Mouse (Mus musculus): ENCODE results near the gene Rfc2. TPM values are rescaled to one million over a fixed set of nuclear protein-coding genes. Genes with fewer than 3 reads are reported as not detected.

Rfc2 gene
- polyA plus RNA-seq, 1 experiment: 133 TPM

DNA sequence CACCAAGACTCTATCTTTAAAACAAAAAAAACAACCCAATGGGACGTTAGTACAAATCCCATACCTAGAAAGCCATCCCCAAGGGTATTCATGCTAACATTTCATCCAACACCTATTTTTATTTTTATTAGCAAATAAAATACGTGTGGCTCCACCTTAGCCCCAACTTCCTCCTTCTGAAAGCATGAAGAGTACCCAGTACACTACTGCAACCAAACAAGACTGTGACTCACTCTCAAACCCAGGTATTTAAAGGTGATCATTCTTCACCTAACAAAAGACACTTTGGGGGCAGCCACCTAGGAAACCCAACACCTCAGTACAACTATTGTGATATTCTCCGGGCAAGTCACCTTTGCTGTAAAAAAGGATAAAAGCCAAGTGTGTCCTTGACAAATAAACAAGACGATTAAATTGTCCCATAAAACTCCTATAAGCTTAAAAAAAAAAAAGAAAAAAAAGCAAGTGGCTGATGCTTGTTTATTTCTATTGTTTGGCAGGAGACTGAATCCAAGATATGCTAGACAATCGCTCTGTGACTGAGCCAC is 56.7 kb downstream of the Rfc2 start:
- Histone ChIP-seq H3K4me1 (replicated peaks; ENCODE audit: control insufficient read depth, insufficient read depth, low read length) (peaks cover 9% of the 10 kb centered on the region), H3K4me3 (ENCODE audit: control insufficient read depth, insufficient read depth, low read length) (peak overlapping the region; percentile 82; the same call in 1 of the 2 replicates), H3K27ac (ENCODE audit: control insufficient read depth, insufficient read depth, low read length) (no peak overlapping the region), H3K36me3 (ENCODE audit: control insufficient read depth, insufficient read depth, low read length) (peaks cover 11% of the 10 kb centered on the region; the same call in 1 of the 2 replicates), H3K27me3 (ENCODE audit: control insufficient read depth, insufficient read depth, low read length) (no peaks in the 10 kb centered on the region)
- TF ChIP-seq CTCF (IDR thresholded peaks at IDR 0.05; ENCODE audit: borderline replicate concordance, control insufficient read depth, extremely low read depth, insufficient read depth, low read length, poor library complexity) (no peak), POLR2A (IDR thresholded peaks at IDR 0.05; ENCODE audit: control insufficient read depth, extremely low read depth, insufficient read depth, low read length, poor library complexity) (no peak)
- 7% methylated on average over 5 of the region's 5 CpGs for WGBS
- no peak for DNase-seq

DNA sequence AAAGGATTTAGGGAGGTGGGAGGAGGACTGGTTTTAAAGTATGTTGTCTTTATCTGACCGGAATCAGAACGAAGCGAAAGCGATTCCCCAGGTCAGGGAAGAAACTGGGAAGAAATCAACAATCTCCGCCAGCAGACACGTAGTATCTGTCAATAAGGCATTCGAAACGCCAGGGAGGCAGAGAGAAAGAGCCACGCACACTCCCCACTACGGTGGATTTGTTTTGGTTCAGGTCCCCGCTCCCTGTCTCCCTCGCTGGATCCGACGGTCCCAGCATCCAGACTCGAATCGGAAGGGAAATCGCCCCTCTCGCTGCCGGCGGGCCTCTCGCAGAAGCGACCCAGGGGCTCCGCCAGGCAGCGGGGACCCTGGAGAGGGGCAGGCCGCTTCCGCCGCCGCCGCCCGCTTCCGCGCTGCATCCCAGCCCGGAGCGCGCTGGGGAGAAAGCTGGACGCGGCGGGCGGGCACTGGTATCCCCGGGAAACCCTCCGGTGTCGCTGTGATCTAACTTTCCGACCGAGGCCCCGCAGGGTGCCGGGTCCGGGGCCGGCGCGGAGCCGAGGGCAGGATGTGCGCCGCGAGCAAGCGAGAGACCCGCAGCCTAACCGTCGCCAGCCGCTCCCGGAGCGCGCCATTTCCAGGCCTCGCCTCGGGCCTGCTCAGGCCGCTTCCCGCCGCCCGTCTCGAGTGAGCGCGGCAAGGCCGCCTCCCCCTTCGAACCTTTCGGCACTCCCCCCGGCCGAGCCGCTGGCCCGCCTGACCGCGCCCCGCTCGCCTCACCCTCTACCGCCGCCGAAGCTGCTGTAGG is 57.5 kb downstream of the Rfc2 start:
- H3K27me3 ChIP-seq (ENCODE audit: control insufficient read depth, insufficient read depth, low read length): no peaks in the 10 kb centered on the region
- TF ChIP-seq CTCF (IDR thresholded peaks at IDR 0.05; ENCODE audit: borderline replicate concordance, control insufficient read depth, extremely low read depth, insufficient read depth, low read length, poor library complexity): no peak
- no peak for TF ChIP-seq POLR2A (IDR thresholded peaks at IDR 0.05; ENCODE audit: control insufficient read depth, extremely low read depth, insufficient read depth, low read length, poor library complexity)
- peak overlapping the region; percentile 82 for H3K4me3 ChIP-seq (ENCODE audit: control insufficient read depth, insufficient read depth, low read length)
- WGBS: under 1% methylated on average over 85 of the region's 85 CpGs
- peaks cover 9% of the 10 kb centered on the region for H3K4me1 ChIP-seq (replicated peaks; ENCODE audit: control insufficient read depth, insufficient read depth, low read length)
- H3K36me3 ChIP-seq (ENCODE audit: control insufficient read depth, insufficient read depth, low read length): peaks cover 8% of the 10 kb centered on the region; the same call in 1 of the 2 replicates
- DNase-seq: no peak
- peak overlapping the region; percentile 56 for H3K27ac ChIP-seq (ENCODE audit: control insufficient read depth, insufficient read depth, low read length)

DNA sequence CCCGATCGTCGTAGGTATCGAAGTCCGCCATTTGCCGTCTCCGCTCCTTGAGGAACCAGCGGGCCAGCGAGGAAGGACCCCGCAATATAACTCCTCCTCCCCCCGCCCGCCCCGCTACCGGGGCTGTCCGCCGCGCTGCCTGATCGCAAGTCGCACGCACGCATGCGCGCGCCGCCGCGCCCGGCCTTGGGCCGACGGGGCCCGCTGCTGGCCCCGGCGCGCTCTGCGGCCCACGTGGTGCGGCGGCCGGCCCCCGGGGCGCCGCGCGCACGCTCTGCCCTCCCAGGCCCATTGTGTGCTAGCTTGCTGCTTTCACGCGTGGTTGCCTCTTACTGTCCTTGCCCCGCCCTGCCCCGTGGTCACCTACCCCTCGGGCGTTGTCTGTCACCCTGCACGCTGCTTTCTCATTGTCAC is 58.1 kb downstream of the Rfc2 start, which contains the start of gene Eif4h:
Eif4h (minus strand) TSS at position 222 of the 414 bp plus-strand sequence.
- DNase-seq: peak; percentile 97
- WGBS: under 1% methylated on average over 52 of the region's 52 CpGs
- peak; percentile 75; the same call in 1 of the 2 replicates for TF ChIP-seq POLR2A (IDR thresholded peaks at IDR 0.05; ENCODE audit: control insufficient read depth, extremely low read depth, insufficient read depth, low read length, poor library complexity)
- no peak for TF ChIP-seq CTCF (IDR thresholded peaks at IDR 0.05; ENCODE audit: borderline replicate concordance, control insufficient read depth, extremely low read depth, insufficient read depth, low read length, poor library complexity)

DNA sequence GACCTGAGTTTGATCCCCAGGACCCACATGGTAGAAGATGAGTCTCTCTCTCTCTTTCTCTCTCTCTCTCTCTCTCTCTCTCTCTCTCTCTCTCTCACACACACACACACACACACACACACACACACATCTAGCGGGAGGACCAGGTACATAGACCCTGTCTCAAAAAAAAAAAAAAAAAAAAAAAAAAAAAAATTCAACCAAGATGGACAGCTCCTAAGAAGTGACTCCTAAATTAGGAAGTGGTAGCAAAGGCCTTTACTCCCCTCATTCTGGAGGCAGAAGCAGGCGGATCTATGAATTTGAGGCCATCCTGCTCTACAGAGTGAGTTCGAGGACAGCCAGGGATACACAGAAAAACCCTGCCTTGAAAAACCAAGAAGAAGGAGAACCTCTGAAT is 59.2 kb downstream of the Rfc2 start:
- no peak overlapping the region for H3K4me3 ChIP-seq (ENCODE audit: control insufficient read depth, insufficient read depth, low read length)
- 92% methylated on average over 3 of the region's 3 CpGs for WGBS
- H3K27me3 ChIP-seq (ENCODE audit: control insufficient read depth, insufficient read depth, low read length): no peaks in the 10 kb centered on the region
- no peak for TF ChIP-seq POLR2A (IDR thresholded peaks at IDR 0.05; ENCODE audit: control insufficient read depth, extremely low read depth, insufficient read depth, low read length, poor library complexity)
- no peak for TF ChIP-seq CTCF (IDR thresholded peaks at IDR 0.05; ENCODE audit: borderline replicate concordance, control insufficient read depth, extremely low read depth, insufficient read depth, low read length, poor library complexity)
- DNase-seq: no peak
- H3K4me1 ChIP-seq (replicated peaks; ENCODE audit: control insufficient read depth, insufficient read depth, low read length): peaks cover 6% of the 10 kb centered on the region
- H3K36me3 ChIP-seq (ENCODE audit: control insufficient read depth, insufficient read depth, low read length): peaks cover 8% of the 10 kb centered on the region; the same call in 1 of the 2 replicates
- no peak overlapping the region for H3K27ac ChIP-seq (ENCODE audit: control insufficient read depth, insufficient read depth, low read length)

More for the DNA sequence above, 58.1 kb downstream of the Rfc2 start, which contains the start of gene Eif4h:
- peaks cover 8% of the 10 kb centered on the region; the same call in 1 of the 2 replicates for H3K36me3 ChIP-seq (ENCODE audit: control insufficient read depth, insufficient read depth, low read length)
- H3K4me3 ChIP-seq (ENCODE audit: control insufficient read depth, insufficient read depth, low read length): peak within 1 kb of the TSS; percentile 82
- peak within 1 kb of the TSS; percentile 56 for H3K27ac ChIP-seq (ENCODE audit: control insufficient read depth, insufficient read depth, low read length)
- peaks cover 9% of the 10 kb centered on the region for H3K4me1 ChIP-seq (replicated peaks; ENCODE audit: control insufficient read depth, insufficient read depth, low read length)
- no peaks in the 10 kb centered on the region for H3K27me3 ChIP-seq (ENCODE audit: control insufficient read depth, insufficient read depth, low read length)

DNA sequence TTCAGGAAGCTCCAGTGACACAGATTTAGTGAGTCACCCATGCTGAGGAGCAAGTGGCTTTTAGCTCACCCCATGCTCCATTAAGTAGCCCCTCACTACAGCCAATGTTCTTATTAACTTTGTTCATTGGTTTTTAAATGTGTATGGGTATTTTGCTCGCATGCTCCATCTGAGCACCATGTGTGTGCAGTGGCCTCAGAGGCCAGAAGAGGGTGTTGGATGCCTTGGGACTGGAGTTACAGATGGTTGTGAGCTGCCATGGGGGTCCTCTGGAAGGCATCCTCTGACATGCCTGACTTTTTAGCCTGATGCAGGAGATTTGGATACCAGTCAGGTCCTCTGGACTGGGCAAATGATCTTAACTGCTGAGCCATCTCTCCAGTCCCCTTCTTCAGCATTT is 63.0 kb downstream of the Rfc2 start:
- no peak for TF ChIP-seq CTCF (IDR thresholded peaks at IDR 0.05; ENCODE audit: borderline replicate concordance, control insufficient read depth, extremely low read depth, insufficient read depth, low read length, poor library complexity)
- TF ChIP-seq POLR2A (IDR thresholded peaks at IDR 0.05; ENCODE audit: control insufficient read depth, extremely low read depth, insufficient read depth, low read length, poor library complexity): no peak
- Histone ChIP-seq H3K4me1 (replicated peaks; ENCODE audit: control insufficient read depth, insufficient read depth, low read length) (no peaks in the 10 kb centered on the region), H3K36me3 (ENCODE audit: control insufficient read depth, insufficient read depth, low read length) (no peaks in the 10 kb centered on the region), H3K27ac (ENCODE audit: control insufficient read depth, insufficient read depth, low read length) (no peak overlapping the region), H3K4me3 (ENCODE audit: control insufficient read depth, insufficient read depth, low read length) (no peak overlapping the region), H3K27me3 (ENCODE audit: control insufficient read depth, insufficient read depth, low read length) (no peaks in the 10 kb centered on the region)
- 92% methylated on average over 1 of the region's 1 CpGs for WGBS
- DNase-seq: no peak

DNA sequence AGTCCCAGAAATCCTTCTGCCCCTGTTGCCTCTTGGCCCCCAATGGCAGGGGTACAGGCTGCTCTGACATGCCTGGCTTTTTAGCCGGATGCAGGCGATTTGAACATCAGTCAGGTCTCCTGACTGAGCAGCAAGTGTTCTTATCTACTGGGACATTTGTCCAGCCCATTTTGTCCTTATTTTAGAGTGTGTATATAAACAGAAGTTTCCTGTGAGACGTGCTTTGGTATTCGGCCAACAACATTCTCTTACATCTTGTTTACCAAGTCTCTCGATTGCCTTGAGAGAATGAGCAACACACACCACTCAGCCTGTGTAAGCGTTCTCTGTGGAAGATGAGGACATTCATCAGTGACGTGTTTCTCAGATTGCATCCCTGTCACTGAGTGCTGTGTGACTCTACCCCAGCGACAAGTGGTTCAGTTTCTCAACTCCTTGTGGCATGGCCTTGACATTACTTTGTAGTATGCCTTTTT is 63.5 kb downstream of the Rfc2 start:
- no peaks in the 10 kb centered on the region for H3K4me1 ChIP-seq (replicated peaks; ENCODE audit: control insufficient read depth, insufficient read depth, low read length)
- H3K27ac ChIP-seq (ENCODE audit: control insufficient read depth, insufficient read depth, low read length): no peak overlapping the region
- WGBS: 88% methylated on average over 8 of the region's 8 CpGs
- no peaks in the 10 kb centered on the region for H3K36me3 ChIP-seq (ENCODE audit: control insufficient read depth, insufficient read depth, low read length)
- no peak for TF ChIP-seq POLR2A (IDR thresholded peaks at IDR 0.05; ENCODE audit: control insufficient read depth, extremely low read depth, insufficient read depth, low read length, poor library complexity)
- no peak for TF ChIP-seq CTCF (IDR thresholded peaks at IDR 0.05; ENCODE audit: borderline replicate concordance, control insufficient read depth, extremely low read depth, insufficient read depth, low read length, poor library complexity)
- no peak overlapping the region for H3K4me3 ChIP-seq (ENCODE audit: control insufficient read depth, insufficient read depth, low read length)
- no peak for DNase-seq
- H3K27me3 ChIP-seq (ENCODE audit: control insufficient read depth, insufficient read depth, low read length): no peaks in the 10 kb centered on the region
